17 mouse cellular contexts compared by ENCODE assay signal in genomic region chr2:8628485-8629208, GRCm38 (mm10).
DNase-seq lines count a peak whose midpoint lies in the region; ATAC-seq and TF ChIP-seq lines count a peak whose summit lies in the region.
"Had no signal": no experiment of that assay in that cellular context is flagged by ENCODE, and none has a peak within 500 bp of the region (broad histone marks: within the 10 kb centered on the region; RNA-seq: fewer than 3 reads in every experiment).

No protein-coding gene starts in this region.

- H3K27ac ChIP-seq in heart, embryonic 13.5 days (replicated peaks) = no peak overlapping the region
- no peak overlapping the region for H3K27ac ChIP-seq in liver, embryonic 12.5 days
- H3K27ac ChIP-seq in kidney, embryonic 16.5 days (ENCODE audit: low read length) = no peak overlapping the region
- H3K27ac ChIP-seq: embryonic facial prominence, embryonic 10.5 days; hindbrain, embryonic 10.5 days; kidney, embryonic 15.5 days; limb, embryonic 12.5 days; macrophage had no signal

- 78% methylated on average over 2 of the region's 2 CpGs for WGBS in heart, embryonic 13.5 days
- WGBS in liver, embryonic 12.5 days (ENCODE audit: insufficient replicate concordance) = 67% methylated on average over 2 of the region's 2 CpGs
- WGBS in kidney, embryonic 16.5 days = 97% methylated on average over 2 of the region's 2 CpGs

- H3K36me3 ChIP-seq in heart, embryonic 13.5 days = no peaks in the 10 kb centered on the region
- no peaks in the 10 kb centered on the region for H3K36me3 ChIP-seq in C2C12 (ENCODE audit: control insufficient read depth, insufficient read depth)
- H3K36me3 ChIP-seq in liver, embryonic 12.5 days = no peaks in the 10 kb centered on the region
- H3K36me3 ChIP-seq in kidney, embryonic 16.5 days (ENCODE audit: insufficient read depth, low read length) = no peaks in the 10 kb centered on the region
- H3K36me3 ChIP-seq: embryonic facial prominence, embryonic 10.5 days; hindbrain, embryonic 10.5 days; kidney, embryonic 15.5 days; limb, embryonic 12.5 days had no signal

- no peaks in the 10 kb centered on the region for H3K4me1 ChIP-seq in heart, embryonic 13.5 days
- peaks cover 5% of the 10 kb centered on the region; the same call in 1 of the 2 replicates for H3K4me1 ChIP-seq in liver, embryonic 12.5 days
- H3K4me1 ChIP-seq in kidney, embryonic 16.5 days (ENCODE audit: insufficient read depth, low read length) = no peaks in the 10 kb centered on the region
- H3K4me1 ChIP-seq: embryonic facial prominence, embryonic 10.5 days; hindbrain, embryonic 10.5 days; kidney, embryonic 15.5 days; limb, embryonic 12.5 days had no signal

- no peaks in the 10 kb centered on the region for H3K9me3 ChIP-seq in heart, embryonic 13.5 days
- H3K9me3 ChIP-seq in liver, embryonic 12.5 days (replicated peaks) = no peaks in the 10 kb centered on the region; the same call in 1 of the 2 replicates
- no peaks in the 10 kb centered on the region for H3K9me3 ChIP-seq in kidney, embryonic 16.5 days (ENCODE audit: low read length)
- H3K9me3 ChIP-seq: embryonic facial prominence, embryonic 10.5 days; hindbrain, embryonic 10.5 days; kidney, embryonic 15.5 days; limb, embryonic 12.5 days had no signal

- no peak for DNase-seq in heart, adult 11 months
- DNase-seq in ZHBTc4 (ENCODE audit: low read depth, low spot score) = peak; percentile 7
- DNase-seq in B cell, adult 2 months = no peak
- DNase-seq in neural tube, embryonic 10.5 days (ENCODE audit: extremely low spot score, low spot score) = no peak
- DNase-seq: adrenal gland, adult 8-10 months; cerebellum, adult 11 months; heart, adult 18-20 months had no signal

- no peak overlapping the region for H3K9ac ChIP-seq in heart, embryonic 13.5 days
- H3K9ac ChIP-seq in liver, embryonic 12.5 days = no peak overlapping the region
- no peak overlapping the region for H3K9ac ChIP-seq in kidney, embryonic 16.5 days (replicated peaks; ENCODE audit: low read length)
- H3K9ac ChIP-seq: kidney, embryonic 15.5 days; limb, embryonic 12.5 days had no signal

- H3K79me3 ChIP-seq in C2C12 (ENCODE audit: low read depth) = no peaks in the 10 kb centered on the region

- H3ac ChIP-seq in C2C12 (ENCODE audit: control insufficient read depth, insufficient read length, low read depth) = no peak overlapping the region

- H3K4me2 ChIP-seq in heart, embryonic 13.5 days = no peak overlapping the region
- no peak overlapping the region for H3K4me2 ChIP-seq in liver, embryonic 12.5 days
- H3K4me2 ChIP-seq in kidney, embryonic 16.5 days (replicated peaks; ENCODE audit: low read depth, low read length) = no peak overlapping the region
- H3K4me2 ChIP-seq: kidney, embryonic 15.5 days; limb, embryonic 12.5 days had no signal

- H3K27me3 ChIP-seq in heart, embryonic 13.5 days (replicated peaks) = no peaks in the 10 kb centered on the region
- no peaks in the 10 kb centered on the region for H3K27me3 ChIP-seq in C2C12 (ENCODE audit: control insufficient read depth, insufficient read depth, insufficient read length)
- H3K27me3 ChIP-seq in liver, embryonic 12.5 days (replicated peaks) = no peaks in the 10 kb centered on the region
- H3K27me3 ChIP-seq in kidney, embryonic 16.5 days (ENCODE audit: insufficient read depth, low read length) = no peaks in the 10 kb centered on the region
- H3K27me3 ChIP-seq: kidney, embryonic 15.5 days; limb, embryonic 12.5 days had no signal

- H3K4me3 ChIP-seq in heart, embryonic 13.5 days = no peak overlapping the region
- no peak overlapping the region for H3K4me3 ChIP-seq in C2C12 (ENCODE audit: insufficient read depth, poor library complexity, severe bottlenecking)
- H3K4me3 ChIP-seq in liver, embryonic 12.5 days = no peak overlapping the region
- H3K4me3 ChIP-seq in kidney, embryonic 16.5 days (ENCODE audit: low read length) = no peak overlapping the region
- H3K4me3 ChIP-seq: embryonic facial prominence, embryonic 10.5 days; hindbrain, embryonic 10.5 days; kidney, embryonic 15.5 days; limb, embryonic 12.5 days had no signal

- no peaks in the 10 kb centered on the region for H3K79me2 ChIP-seq in C2C12 (ENCODE audit: control insufficient read depth, insufficient read depth)

- TF ChIP-seq CTCF in C2C12 (IDR thresholded peaks at IDR 0.05; ENCODE audit: control insufficient read depth, insufficient read depth, insufficient read length) = no peak

- peak; percentile 79 for ATAC-seq in heart, embryonic 13.5 days (ENCODE audit: extremely low read depth, insufficient number of reproducible peaks, low FRiP score, low TSS enrichment)
- ATAC-seq in liver, embryonic 12.5 days = peak; percentile 89
- ATAC-seq in kidney, embryonic 16.5 days (ENCODE audit: low FRiP score, low TSS enrichment) = no peak
- ATAC-seq: forebrain, embryonic 14.5 days had no signal

TF ChIP-seq in C2C12, 6 proteins besides CTCF, POLR2A, EP300 and RAD21:
- TF ChIP-seq CEBPB (IDR thresholded peaks at IDR 0.05; ENCODE audit: low read depth) = no peak
- TF ChIP-seq MYOD1 (IDR thresholded peaks at IDR 0.05; ENCODE audit: control insufficient read depth, insufficient read length, low read depth) = peak; percentile 63
- peak; percentile 91 for TF ChIP-seq FOSL1 (IDR thresholded peaks at IDR 0.05; ENCODE audit: insufficient read depth, low read length, poor library complexity, severe bottlenecking)
